Comparison of ENCODE assay signal across 8 mouse cellular contexts in the genomic region with DNA sequence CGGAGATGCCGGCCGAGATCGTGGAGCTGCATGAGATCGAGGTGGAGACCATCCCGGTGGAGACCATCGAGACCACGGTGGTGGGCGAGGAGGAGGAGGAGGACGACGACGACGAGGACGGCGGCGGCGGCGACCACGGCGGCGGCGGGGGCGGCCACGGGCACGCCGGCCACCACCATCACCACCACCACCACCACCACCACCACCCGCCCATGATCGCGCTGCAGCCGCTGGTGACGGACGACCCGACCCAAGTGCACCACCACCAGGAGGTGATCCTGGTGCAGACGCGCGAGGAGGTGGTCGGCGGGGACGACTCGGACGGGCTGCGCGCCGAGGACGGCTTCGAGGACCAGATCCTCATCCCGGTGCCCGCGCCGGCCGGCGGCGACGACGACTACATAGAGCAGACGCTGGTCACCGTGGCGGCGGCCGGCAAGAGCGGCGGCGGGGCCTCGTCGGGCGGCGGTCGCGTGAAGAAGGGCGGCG. TPM values are rescaled to one million over a fixed set of nuclear protein-coding genes. Genes with fewer than 3 reads are reported as not detected.
A peak's percentile ranks its signal among the peaks of the same experiment; 100 is the strongest.
DNase-seq lines count a peak whose midpoint lies in the region; ATAC-seq lines count a peak whose summit lies in the region.

No protein-coding gene starts in this region.

- H3K36me3 ChIP-seq in kidney, embryonic 16.5 days (ENCODE audit: insufficient read depth, low read length), result no peaks in the 10 kb centered on the region
- peaks cover 7% of the 10 kb centered on the region for H3K36me3 ChIP-seq in liver, embryonic 15.5 days (replicated peaks)

- 0% methylated on average over 43 of the region's 71 CpGs for WGBS in kidney, embryonic 16.5 days
- WGBS in liver, embryonic 15.5 days (ENCODE audit: insufficient replicate concordance), result under 1% methylated on average over 71 of the region's 71 CpGs

- H3K27ac ChIP-seq in kidney, embryonic 16.5 days (ENCODE audit: low read length), result peak overlapping the region; percentile 99
- peak overlapping the region; percentile 100 for H3K27ac ChIP-seq in liver, embryonic 15.5 days (replicated peaks)

- H3K9me3 ChIP-seq in kidney, embryonic 16.5 days (ENCODE audit: low read length), result no peaks in the 10 kb centered on the region
- no peaks in the 10 kb centered on the region for H3K9me3 ChIP-seq in liver, embryonic 15.5 days (replicated peaks)

- no peaks in the 10 kb centered on the region for H3K27me3 ChIP-seq in kidney, embryonic 16.5 days (ENCODE audit: insufficient read depth, low read length)
- H3K27me3 ChIP-seq in liver, embryonic 15.5 days, result no peaks in the 10 kb centered on the region

- H3K4me3 ChIP-seq in kidney, embryonic 16.5 days (ENCODE audit: low read length), result peak overlapping the region; percentile 100
- peak overlapping the region; percentile 95 for H3K4me3 ChIP-seq in liver, embryonic 15.5 days (replicated peaks)

- peak overlapping the region; percentile 45 for H3K4me2 ChIP-seq in kidney, embryonic 16.5 days (replicated peaks; ENCODE audit: low read depth, low read length)
- peak overlapping the region; percentile 75 for H3K4me2 ChIP-seq in liver, embryonic 15.5 days

- DNase-seq in frontal cortex, postnatal 14 days (ENCODE audit: low spot score in 2 of 2), result peak; percentile 38 to 41
- DNase-seq in cerebellum, adult 8-10 months, result peak; percentile 59
- peak; percentile 34 to 50 for DNase-seq in gastrocnemius, postnatal 4 days (ENCODE audit: low spot score in 2 of 2)
- DNase-seq in ovary, postnatal 14 days (ENCODE audit: low spot score), result peak; percentile 12
- DNase-seq in urinary bladder, adult 18-20 months (ENCODE audit: low spot score in 2 of 2), result peak; percentile 16 to 18

- H3K4me1 ChIP-seq in kidney, embryonic 16.5 days (ENCODE audit: insufficient read depth, low read length), result peaks cover 28% of the 10 kb centered on the region
- peaks cover 57% of the 10 kb centered on the region for H3K4me1 ChIP-seq in liver, embryonic 15.5 days (replicated peaks)

- H3K9ac ChIP-seq in kidney, embryonic 16.5 days (replicated peaks; ENCODE audit: low read length), result peak overlapping the region; percentile 96
- peak overlapping the region; percentile 91 for H3K9ac ChIP-seq in liver, embryonic 15.5 days

- ATAC-seq in frontal cortex, adult (ENCODE audit: low TSS enrichment), result no peak
- ATAC-seq in kidney, embryonic 16.5 days (ENCODE audit: low FRiP score, low TSS enrichment), result no peak
- no peak for ATAC-seq in liver, embryonic 15.5 days (ENCODE audit: insufficient read depth)

RNA-seq across cellular contexts. Expression of a gene that starts 0.7 kb away (rescaled TPM):
- total RNA-seq in gastrocnemius, postnatal 4 days (2021), result 10 to 100 TPM; 36.7 to 43.8 TPM
- 15.9 and 16.9 TPM in 2 replicates for polyA plus RNA-seq in kidney, embryonic 16.5 days (2015; fragmentation: Nextera tagmentation; extraction: Ambion mirVana)
- 7.6 and 8.8 TPM in 2 replicates for polyA plus RNA-seq in liver, embryonic 15.5 days (2015; fragmentation: Nextera tagmentation; extraction: Ambion mirVana)

RNA-seq across cellular contexts. Expression of a gene that starts 42.2 kb away (rescaled TPM):
- total RNA-seq in gastrocnemius, postnatal 4 days (2021), result 1 to 10 TPM; 3.4 to 5.6 TPM
- 8.5 and 9.1 TPM in 2 replicates for polyA plus RNA-seq in kidney, embryonic 16.5 days (2015; fragmentation: Nextera tagmentation; extraction: Ambion mirVana)
- polyA plus RNA-seq in liver, embryonic 15.5 days (2015; fragmentation: Nextera tagmentation; extraction: Ambion mirVana), result 1.3 and 1.4 TPM in 2 replicates

RNA-seq across cellular contexts. Expression of a gene that starts 42.3 kb away (rescaled TPM):
- 10 to 100 TPM in 1 of 2 experiments, 1 to 10 TPM in 1; 8.6 to 10.5 TPM for total RNA-seq in gastrocnemius, postnatal 4 days (2021)
- 9.9 and 12.0 TPM in 2 replicates for polyA plus RNA-seq in kidney, embryonic 16.5 days (2015; fragmentation: Nextera tagmentation; extraction: Ambion mirVana)
- polyA plus RNA-seq in liver, embryonic 15.5 days (2015; fragmentation: Nextera tagmentation; extraction: Ambion mirVana), result 13.2 and 23.3 TPM in 2 replicates
